Mouse (Mus musculus): ENCODE data around the gene Myh3. TPM values are rescaled to one million over a fixed set of nuclear protein-coding genes. Genes with fewer than 3 reads are reported as not detected.

The Myh3 gene
- polyA plus RNA-seq, 1 experiment from 2014 or later = 1.8 TPM

GRCm38 (mm10) chr11:67049256-67049655 is 28.8 kb upstream of the Myh3 start:
- DNase-seq (no peak), ATAC-seq (ENCODE audit: low read depth) (no peak)
- WGBS (ENCODE audit: insufficient replicate concordance) = 55% methylated on average over 3 of the region's 3 CpGs
- 0 out of 2 replicates have a peak, but pooled peaks cover 10% of the 10 kb centered on the region for H3K36me3 ChIP-seq
- H3K9me3 ChIP-seq (replicated peaks) = no peaks in the 10 kb centered on the region
- no peaks in the 10 kb centered on the region for H3K27me3 ChIP-seq
- no peak overlapping the region for H3K9ac ChIP-seq
- H3K4me1 ChIP-seq (replicated peaks) = peaks cover 36% of the 10 kb centered on the region
- no peak overlapping the region for H3K4me3 ChIP-seq (replicated peaks)
- no peak overlapping the region for H3K4me2 ChIP-seq
- no peak overlapping the region for H3K27ac ChIP-seq

GRCm38 (mm10) chr11:67051676-67052320 is 26.3 kb upstream of the Myh3 start:
- Histone ChIP-seq H3K27me3 (no peaks in the 10 kb centered on the region), H3K27ac (peak overlapping the region; percentile 84), H3K4me3 (replicated peaks) (peak overlapping the region; percentile 88), H3K9me3 (replicated peaks) (no peaks in the 10 kb centered on the region), H3K4me2 (peak overlapping the region; percentile 83), H3K36me3 (peaks cover 15% of the 10 kb centered on the region), H3K4me1 (replicated peaks) (peaks cover 24% of the 10 kb centered on the region), H3K9ac (peak overlapping the region; percentile 84)
- ATAC-seq (ENCODE audit: low read depth) (peak; percentile 57), DNase-seq (no peak)
- 15% methylated on average over 16 of the region's 16 CpGs for WGBS (ENCODE audit: insufficient replicate concordance)

- Histone ChIP-seq H3K27me3 (no peaks in the 10 kb centered on the region), H3K27ac (peak within 1 kb of the TSS; percentile 84), H3K4me3 (replicated peaks) (peak within 1 kb of the TSS; percentile 88), H3K9me3 (replicated peaks) (no peaks in the 10 kb centered on the region), H3K9ac (peak within 1 kb of the TSS; percentile 84), H3K4me1 (replicated peaks) (peaks cover 24% of the 10 kb centered on the region), H3K36me3 (peaks cover 20% of the 10 kb centered on the region), H3K4me2 (peak within 1 kb of the TSS; percentile 83)
- ATAC-seq (ENCODE audit: low read depth) (peak; percentile 96), DNase-seq (peak; percentile 83)
- WGBS (ENCODE audit: insufficient replicate concordance) = under 1% methylated on average over 49 of the region's 50 CpGs
These were observed 25.7 kb upstream of the Myh3 start, which contains the start of the genes Adprm and Sco1 for GRCm38 (mm10) chr11:67052321-67052952. Gene Adprm, minus strand, starts transcription at chr11:67052594. Gene Sco1, plus strand, starts transcription at chr11:67052670.

- DNase-seq (no peak), ATAC-seq (ENCODE audit: low read depth) (no peak)
- Histone ChIP-seq H3K27ac (no peak overlapping the region), H3K4me3 (replicated peaks) (no peak overlapping the region), H3K9me3 (replicated peaks) (no peaks in the 10 kb centered on the region), H3K36me3 (peaks cover 39% of the 10 kb centered on the region), H3K4me2 (no peak overlapping the region), H3K9ac (no peak overlapping the region), H3K27me3 (no peaks in the 10 kb centered on the region), H3K4me1 (replicated peaks) (peaks cover 23% of the 10 kb centered on the region)
- WGBS (ENCODE audit: insufficient replicate concordance) = 79% methylated on average over 8 of the region's 8 CpGs
These were observed 23.2 kb upstream of the Myh3 start for GRCm38 (mm10) chr11:67054754-67055365.

- H3K4me2 ChIP-seq = no peak overlapping the region
- H3K36me3 ChIP-seq = peaks cover 85% of the 10 kb centered on the region
- no peak overlapping the region for H3K9ac ChIP-seq
- H3K9me3 ChIP-seq (replicated peaks) = no peaks in the 10 kb centered on the region
- H3K4me3 ChIP-seq (replicated peaks) = no peak overlapping the region
- no peak for DNase-seq
- H3K27ac ChIP-seq = no peak overlapping the region
- H3K4me1 ChIP-seq (replicated peaks) = no peaks in the 10 kb centered on the region
- H3K27me3 ChIP-seq = no peaks in the 10 kb centered on the region
- 78% methylated on average over 2 of the region's 2 CpGs for WGBS (ENCODE audit: insufficient replicate concordance)
- ATAC-seq (ENCODE audit: low read depth) = no peak
These were observed 16.8 kb upstream of the Myh3 start for GRCm38 (mm10) chr11:67061311-67061710.

- peaks cover 75% of the 10 kb centered on the region for H3K36me3 ChIP-seq
- H3K4me3 ChIP-seq (replicated peaks) = no peak overlapping the region
- no peak overlapping the region for H3K27ac ChIP-seq
- no peak for DNase-seq
- no peaks in the 10 kb centered on the region for H3K4me1 ChIP-seq (replicated peaks)
- H3K4me2 ChIP-seq = no peak overlapping the region
- ATAC-seq (ENCODE audit: low read depth) = no peak
- H3K9ac ChIP-seq = no peak overlapping the region
- no peaks in the 10 kb centered on the region for H3K27me3 ChIP-seq
- H3K9me3 ChIP-seq (replicated peaks) = no peaks in the 10 kb centered on the region
- WGBS (ENCODE audit: insufficient replicate concordance) = 79% methylated on average over 3 of the region's 3 CpGs
These were observed 15.4 kb upstream of the Myh3 start for GRCm38 (mm10) chr11:67062726-67063125.

- Histone ChIP-seq H3K36me3 (peaks cover 36% of the 10 kb centered on the region), H3K27ac (no peak overlapping the region), H3K9ac (no peak overlapping the region), H3K27me3 (no peaks in the 10 kb centered on the region), H3K4me1 (replicated peaks) (no peaks in the 10 kb centered on the region), H3K4me2 (no peak overlapping the region), H3K4me3 (replicated peaks) (no peak overlapping the region), H3K9me3 (replicated peaks) (no peaks in the 10 kb centered on the region)
- no peak for DNase-seq
- 71% methylated on average over 3 of the region's 3 CpGs for WGBS (ENCODE audit: insufficient replicate concordance)
- no peak for ATAC-seq (ENCODE audit: low read depth)
These were observed 10.4 kb upstream of the Myh3 start for GRCm38 (mm10) chr11:67067741-67068140.

- 72% methylated on average over 15 of the region's 15 CpGs for WGBS (ENCODE audit: insufficient replicate concordance)
- DNase-seq = no peak
- no peak overlapping the region for H3K4me2 ChIP-seq
- no peaks in the 10 kb centered on the region for H3K4me1 ChIP-seq (replicated peaks)
- no peak for ATAC-seq (ENCODE audit: low read depth)
- H3K4me3 ChIP-seq (replicated peaks) = no peak overlapping the region
- H3K27me3 ChIP-seq = no peaks in the 10 kb centered on the region
- no peak overlapping the region for H3K9ac ChIP-seq
- no peaks in the 10 kb centered on the region for H3K9me3 ChIP-seq (replicated peaks)
- no peaks in the 10 kb centered on the region for H3K36me3 ChIP-seq
- H3K27ac ChIP-seq = no peak overlapping the region
These were observed 5.4 kb upstream of the Myh3 start for GRCm38 (mm10) chr11:67072615-67073130.

- H3K4me1 ChIP-seq (replicated peaks) = no peaks in the 10 kb centered on the region
- H3K4me2 ChIP-seq = no peak overlapping the region
- no peaks in the 10 kb centered on the region for H3K9me3 ChIP-seq (replicated peaks)
- no peaks in the 10 kb centered on the region for H3K27me3 ChIP-seq
- ATAC-seq (ENCODE audit: low read depth) = no peak
- no peak overlapping the region for H3K9ac ChIP-seq
- H3K36me3 ChIP-seq = no peaks in the 10 kb centered on the region
- 69% methylated on average over 3 of the region's 3 CpGs for WGBS (ENCODE audit: insufficient replicate concordance)
- no peak overlapping the region for H3K27ac ChIP-seq
- H3K4me3 ChIP-seq (replicated peaks) = no peak overlapping the region
- no peak for DNase-seq
These were observed 3.1 kb upstream of the Myh3 start for GRCm38 (mm10) chr11:67075036-67075435.

- ATAC-seq (ENCODE audit: low read depth) = no peak
- WGBS (ENCODE audit: insufficient replicate concordance) = 63% methylated on average over 5 of the region's 5 CpGs
- Histone ChIP-seq H3K27me3 (no peaks in the 10 kb centered on the region), H3K9ac (no peak overlapping the region), H3K36me3 (no peaks in the 10 kb centered on the region), H3K4me2 (no peak overlapping the region), H3K4me1 (replicated peaks) (peaks cover 3% of the 10 kb centered on the region; the same call in 1 of the 2 replicates), H3K9me3 (replicated peaks) (no peaks in the 10 kb centered on the region), H3K27ac (no peak overlapping the region), H3K4me3 (replicated peaks) (no peak overlapping the region)
- DNase-seq = no peak
These were observed 1.3 kb upstream of the Myh3 start for GRCm38 (mm10) chr11:67076781-67077180.

- WGBS (ENCODE audit: insufficient replicate concordance) = 28% methylated on average over 3 of the region's 3 CpGs
These were observed 665 bp upstream of the Myh3 start for GRCm38 (mm10) chr11:67077435-67077834.

More at GRCm38 (mm10) chr11:67077435-67077834, 665 bp upstream of the Myh3 start:
- H3K9me3 ChIP-seq (replicated peaks) = no peaks in the 10 kb centered on the region
- H3K27ac ChIP-seq = no peak overlapping the region
- H3K4me1 ChIP-seq (replicated peaks) = peaks cover 3% of the 10 kb centered on the region; the same call in 1 of the 2 replicates
- H3K9ac ChIP-seq = no peak overlapping the region
- ATAC-seq (ENCODE audit: low read depth) (no peak), DNase-seq (no peak)
- no peaks in the 10 kb centered on the region for H3K27me3 ChIP-seq
- H3K4me2 ChIP-seq = no peak overlapping the region
- no peaks in the 10 kb centered on the region for H3K36me3 ChIP-seq
- no peak overlapping the region for H3K4me3 ChIP-seq (replicated peaks)

Measured in liver, embryonic 13.5 days (tissue).